Mouse (Mus musculus): ENCODE results near the gene Stap1. TPM values are rescaled to one million over a fixed set of nuclear protein-coding genes. Genes with fewer than 3 reads are reported as not detected.

Stap1 gene
- total RNA-seq, 2 experiments from 2014 or later, result 5.9 to 30.6 TPM

GRCm38 (mm10) chr5:86113997-86114396 is 42.5 kb downstream of the Stap1 start:
- no peak for ATAC-seq (replicated peaks; ENCODE audit: low FRiP score, poor library complexity, severe bottlenecking)

- ATAC-seq (replicated peaks; ENCODE audit: low FRiP score, poor library complexity, severe bottlenecking), result no peak
Measured at GRCm38 (mm10) chr5:86118457-86119094, 47.0 kb downstream of the Stap1 start.

- ATAC-seq (replicated peaks; ENCODE audit: low FRiP score, poor library complexity, severe bottlenecking), result no peak
Measured at GRCm38 (mm10) chr5:86128749-86129148, 57.2 kb downstream of the Stap1 start.

DNA sequence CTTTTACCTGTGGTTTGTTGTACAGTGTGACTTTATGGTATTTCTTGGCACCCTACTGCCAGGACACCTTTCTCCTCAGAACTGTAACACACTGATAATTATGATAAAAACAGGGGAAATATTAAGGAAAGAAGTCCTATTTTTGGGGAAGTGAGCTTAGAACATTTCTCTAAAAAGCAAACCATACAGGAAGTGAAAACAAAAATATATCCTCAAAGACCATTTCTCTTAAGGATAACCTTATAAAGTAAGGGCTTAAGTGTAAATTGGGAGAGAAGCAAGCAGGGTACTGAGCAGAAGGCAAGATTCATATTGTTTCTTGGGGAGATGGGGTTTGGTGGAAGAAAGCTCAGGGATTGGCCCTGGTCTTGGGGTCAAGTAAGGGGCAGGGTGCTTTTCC is 58.3 kb downstream of the Stap1 start:
- no peak for ATAC-seq (replicated peaks; ENCODE audit: low FRiP score, poor library complexity, severe bottlenecking)

Other genes with a start within 250 kb of the Stap1 start
- gene Cenpc1, start 6.2 kb upstream of the Stap1 start, total RNA-seq (2015; ENCODE audit: low replicate concordance), result 176 and 205 TPM in 2 replicates
- gene Cenpc1, start 6.2 kb upstream of the Stap1 start, total RNA-seq (2017; ENCODE audit: low replicate concordance), result 163 and 170 TPM in 2 replicates
- 10.1 and 13.0 TPM in 2 replicates for gene Uba6, start 101.1 kb downstream of the Stap1 start, total RNA-seq (2015; ENCODE audit: low replicate concordance)
- 5.6 and 10.7 TPM in 2 replicates for gene Uba6, start 101.1 kb downstream of the Stap1 start, total RNA-seq (2017; ENCODE audit: low replicate concordance)
- not detected in 2 replicates for gene Gnrhr, start 126.2 kb downstream of the Stap1 start, total RNA-seq (2015; ENCODE audit: low replicate concordance)
- gene Gnrhr, start 126.2 kb downstream of the Stap1 start, total RNA-seq (2017; ENCODE audit: low replicate concordance), result not detected in 2 replicates
- gene Tmprss11c, start 217.6 kb downstream of the Stap1 start, total RNA-seq (2015; ENCODE audit: low replicate concordance), result not detected in 2 replicates
- not detected in 2 replicates for gene Tmprss11c, start 217.6 kb downstream of the Stap1 start, total RNA-seq (2017; ENCODE audit: low replicate concordance)